Mouse (Mus musculus): ENCODE data around the gene Tnfrsf21. TPM values are rescaled to one million over a fixed set of nuclear protein-coding genes. Genes with fewer than 3 reads are reported as not detected.

Tnfrsf21 gene
- polyA plus RNA-seq, 1 experiment from 2014 or later = 23.6 TPM

DNA sequence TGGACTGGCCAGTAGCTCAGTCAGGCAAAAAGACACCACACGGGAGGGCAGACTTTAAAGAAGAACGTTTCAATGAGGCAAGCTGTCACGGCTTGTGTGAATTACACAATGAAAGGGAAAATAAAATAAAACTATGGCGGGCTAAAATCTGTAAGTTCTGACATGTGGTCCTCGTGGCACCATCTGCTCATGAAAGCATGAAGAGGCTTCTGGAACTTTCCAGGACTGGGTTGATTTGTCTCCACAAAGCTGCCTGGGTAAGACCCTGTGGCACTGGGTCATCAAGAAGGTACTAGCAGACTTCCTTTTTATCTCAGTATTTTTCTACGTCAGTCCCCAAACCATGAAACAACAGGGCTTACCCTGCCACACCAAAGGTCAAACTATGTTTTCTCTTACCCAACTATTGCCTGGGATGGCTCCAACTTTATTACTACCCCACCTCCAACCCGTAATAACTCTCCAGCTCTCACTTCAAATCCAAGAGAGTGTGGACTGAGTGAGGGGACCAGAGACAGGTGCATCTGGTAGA is 16.8 kb upstream of the Tnfrsf21 start:
- no peak overlapping the region for H3K4me2 ChIP-seq (replicated peaks)
- ATAC-seq (ENCODE audit: low FRiP score, low read depth) = no peak
- WGBS = 60% methylated on average over 7 of the region's 7 CpGs
- H3K27ac ChIP-seq = no peak overlapping the region
- no peaks in the 10 kb centered on the region for H3K4me1 ChIP-seq
- no peaks in the 10 kb centered on the region for H3K36me3 ChIP-seq
- H3K9me3 ChIP-seq = no peaks in the 10 kb centered on the region
- H3K9ac ChIP-seq = no peak overlapping the region
- H3K4me3 ChIP-seq = no peak overlapping the region
- no peaks in the 10 kb centered on the region for H3K27me3 ChIP-seq

DNA sequence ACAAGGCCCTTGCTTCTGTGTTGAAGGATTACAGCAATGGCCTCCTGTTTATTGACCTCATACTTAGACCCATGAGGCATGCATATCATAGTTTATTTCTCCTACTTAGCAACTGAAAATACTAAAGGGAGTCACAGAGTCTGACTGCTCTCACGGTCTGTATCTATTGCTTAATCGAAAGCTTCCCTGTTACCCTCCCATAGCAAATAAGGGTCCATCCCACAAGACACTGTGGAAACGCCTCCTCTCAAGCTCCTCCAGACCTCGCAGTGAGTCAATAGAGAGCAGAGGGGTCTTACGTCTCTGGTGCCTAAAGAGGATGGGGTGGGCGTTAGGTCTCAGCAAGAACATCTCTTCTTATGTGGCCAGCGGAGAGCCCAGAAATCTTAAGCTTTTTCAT is 15.8 kb upstream of the Tnfrsf21 start:
- Histone ChIP-seq H3K27me3 (no peaks in the 10 kb centered on the region), H3K36me3 (no peaks in the 10 kb centered on the region), H3K27ac (no peak overlapping the region), H3K9me3 (no peaks in the 10 kb centered on the region), H3K4me3 (no peak overlapping the region), H3K4me1 (no peaks in the 10 kb centered on the region), H3K4me2 (replicated peaks) (no peak overlapping the region), H3K9ac (no peak overlapping the region)
- WGBS = 90% methylated on average over 7 of the region's 7 CpGs
- ATAC-seq (ENCODE audit: low FRiP score, low read depth) = no peak

DNA sequence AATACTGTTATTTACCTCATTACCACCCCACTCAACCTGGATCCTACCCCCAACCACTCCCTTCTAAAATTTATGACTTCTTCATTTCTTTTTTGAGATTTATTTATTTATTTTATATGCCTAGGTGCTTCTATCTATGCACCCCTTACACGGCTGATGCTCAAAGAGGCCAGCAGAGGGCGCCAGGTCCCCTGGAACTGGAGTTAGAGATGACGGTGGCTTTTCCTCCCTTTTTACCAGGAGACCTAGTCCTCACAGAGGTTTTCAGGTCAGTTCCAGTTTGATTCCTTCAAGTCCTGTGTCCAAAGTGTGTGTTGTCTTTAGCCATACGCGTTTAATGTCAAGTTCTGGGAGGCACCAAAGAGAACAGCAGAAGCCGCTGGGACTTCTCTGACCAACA is 3.6 kb upstream of the Tnfrsf21 start:
- WGBS = 15% methylated on average over 6 of the region's 6 CpGs

DNA sequence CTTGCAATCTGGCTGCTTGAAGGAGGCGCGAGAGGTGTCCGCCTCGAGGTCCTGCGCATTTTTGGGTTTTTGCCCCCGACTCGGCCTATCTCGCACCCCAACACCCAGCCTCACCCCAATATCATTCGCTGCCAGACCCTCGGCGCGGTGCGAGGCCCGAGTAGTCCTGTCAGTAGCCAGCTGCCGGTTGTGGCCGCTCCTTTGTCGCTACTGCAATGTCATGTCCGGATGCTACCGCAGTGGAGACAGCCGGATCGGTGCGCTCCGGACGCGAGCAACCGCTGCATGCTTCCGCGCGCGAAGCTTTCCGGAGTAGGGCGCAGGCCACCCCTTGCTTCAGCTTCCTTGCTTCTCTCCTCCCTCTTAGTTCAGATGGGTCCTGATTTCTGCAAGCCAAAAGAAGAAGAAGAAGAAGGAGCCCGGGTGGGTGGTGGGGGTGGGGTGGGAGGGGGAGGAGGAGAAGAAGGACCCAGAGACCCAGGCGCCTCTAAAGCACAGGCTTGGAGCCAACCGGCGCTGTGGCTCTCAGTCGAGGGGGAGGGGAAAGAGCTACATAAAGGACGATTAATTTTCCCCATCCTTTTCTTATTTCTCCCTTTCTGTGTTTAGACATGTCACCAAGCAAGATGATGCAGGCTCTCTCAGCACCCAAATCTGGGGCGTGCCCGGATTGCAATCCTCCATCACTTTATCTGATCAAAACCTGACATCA is 1.1 kb downstream of the Tnfrsf21 start:
- peak overlapping the region; percentile 82 for H3K9ac ChIP-seq
- ATAC-seq (ENCODE audit: low FRiP score, low read depth) = peak; percentile 25; the same call in 1 of the 2 replicates
- peaks cover 8% of the 10 kb centered on the region; the same call in 1 of the 2 replicates for H3K27me3 ChIP-seq
- H3K27ac ChIP-seq = no peak overlapping the region
- H3K36me3 ChIP-seq = 0 out of 2 replicates have a peak, but pooled peaks cover 2% of the 10 kb centered on the region
- peak overlapping the region; percentile 67 for H3K4me3 ChIP-seq
- 1% methylated on average over 39 of the region's 40 CpGs for WGBS
- peaks cover 9% of the 10 kb centered on the region; the same call in 1 of the 2 replicates for H3K4me1 ChIP-seq
- H3K9me3 ChIP-seq = no peaks in the 10 kb centered on the region
- H3K4me2 ChIP-seq (replicated peaks) = peak overlapping the region; percentile 94

More for the DNA sequence above, 3.6 kb upstream of the Tnfrsf21 start:
- Histone ChIP-seq H3K36me3 (no peaks in the 10 kb centered on the region), H3K4me1 (peaks cover 5% of the 10 kb centered on the region; the same call in 1 of the 2 replicates), H3K4me3 (no peak overlapping the region), H3K9ac (no peak overlapping the region), H3K9me3 (no peaks in the 10 kb centered on the region), H3K27me3 (peaks cover 8% of the 10 kb centered on the region; the same call in 1 of the 2 replicates), H3K27ac (no peak overlapping the region), H3K4me2 (replicated peaks) (no peak overlapping the region)
- no peak for ATAC-seq (ENCODE audit: low FRiP score, low read depth)

DNA sequence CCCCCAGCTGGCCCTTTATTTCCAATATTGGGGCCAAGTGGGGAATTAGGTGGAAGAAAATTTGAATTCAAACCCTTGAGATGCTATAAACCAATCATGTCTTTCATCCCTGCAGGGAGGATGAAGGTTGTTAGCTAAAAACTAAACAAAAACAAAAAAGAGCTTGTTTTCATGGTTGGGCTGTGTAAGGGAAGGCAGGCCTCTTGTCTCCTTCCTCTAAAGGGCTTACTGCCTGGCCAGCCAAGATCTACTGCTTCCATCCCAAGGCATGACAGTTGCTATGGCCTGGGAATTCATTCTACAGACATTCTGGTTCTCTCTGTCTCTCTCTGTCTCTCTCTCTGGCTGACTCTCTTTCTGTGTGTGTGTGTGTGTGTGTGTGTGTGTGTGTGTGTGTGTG is 1.7 kb downstream of the Tnfrsf21 start:
- H3K9me3 ChIP-seq = no peaks in the 10 kb centered on the region

DNA sequence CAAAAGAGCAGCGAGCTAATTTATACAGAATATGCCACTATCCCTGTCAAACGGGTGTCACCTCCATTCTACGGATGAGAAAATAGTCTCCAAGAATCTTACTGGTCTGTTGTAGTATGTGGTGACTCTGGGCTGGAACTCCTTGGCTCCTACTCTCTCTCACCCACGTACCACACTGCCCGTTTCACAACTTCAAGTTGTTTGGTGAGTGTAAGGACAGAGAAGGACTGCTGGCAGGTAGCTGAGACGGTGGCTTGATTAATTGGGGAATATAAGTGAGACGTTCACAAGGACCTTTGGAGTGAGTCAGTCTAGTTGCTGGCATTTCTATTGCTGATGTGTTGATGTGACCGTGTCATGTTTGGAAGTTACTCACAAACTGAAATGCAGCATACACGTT is 3.3 kb downstream of the Tnfrsf21 start:
- H3K4me3 ChIP-seq = no peak overlapping the region
- peaks cover 3% of the 10 kb centered on the region; the same call in 1 of the 2 replicates for H3K27me3 ChIP-seq
- ATAC-seq (ENCODE audit: low FRiP score, low read depth) = no peak
- H3K4me2 ChIP-seq (replicated peaks) = no peak overlapping the region
- 91% methylated on average over 9 of the region's 9 CpGs for WGBS
- 0 out of 2 replicates have a peak, but pooled peaks cover 2% of the 10 kb centered on the region for H3K36me3 ChIP-seq
- no peaks in the 10 kb centered on the region for H3K9me3 ChIP-seq
- H3K4me1 ChIP-seq = peaks cover 9% of the 10 kb centered on the region; the same call in 1 of the 2 replicates
- H3K9ac ChIP-seq = no peak overlapping the region
- no peak overlapping the region for H3K27ac ChIP-seq

More for the DNA sequence above, 1.7 kb downstream of the Tnfrsf21 start:
- H3K4me2 ChIP-seq (replicated peaks) = peak overlapping the region; percentile 94
- peak overlapping the region; percentile 67 for H3K4me3 ChIP-seq
- H3K27me3 ChIP-seq = peaks cover 7% of the 10 kb centered on the region; the same call in 1 of the 2 replicates
- H3K9ac ChIP-seq = no peak overlapping the region
- H3K4me1 ChIP-seq = peaks cover 9% of the 10 kb centered on the region; the same call in 1 of the 2 replicates
- no peak overlapping the region for H3K27ac ChIP-seq
- ATAC-seq (ENCODE audit: low FRiP score, low read depth) = no peak
- 0 out of 2 replicates have a peak, but pooled peaks cover 2% of the 10 kb centered on the region for H3K36me3 ChIP-seq

DNA sequence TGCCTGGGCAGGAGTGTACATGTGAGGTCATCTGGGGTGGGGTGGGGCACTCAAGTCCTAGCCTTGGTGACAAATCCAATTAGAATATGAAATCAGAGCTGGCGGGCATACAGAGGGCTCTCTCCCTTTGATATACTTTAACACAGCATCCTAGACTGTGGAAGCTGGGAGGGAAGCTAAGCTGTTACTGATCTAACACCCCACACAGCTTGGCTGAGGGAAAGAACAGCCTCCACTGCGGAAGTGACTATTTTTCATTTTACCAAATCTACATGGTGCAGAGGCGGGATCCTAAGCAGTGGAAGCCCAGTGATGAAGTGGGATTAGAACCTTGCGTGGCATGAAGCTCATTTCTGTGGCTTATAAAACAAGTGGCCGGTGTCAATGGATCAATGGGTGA is 4.7 kb downstream of the Tnfrsf21 start:
- Histone ChIP-seq H3K27me3 (no peaks in the 10 kb centered on the region), H3K4me1 (peaks cover 6% of the 10 kb centered on the region; the same call in 1 of the 2 replicates), H3K36me3 (0 out of 2 replicates have a peak, but pooled peaks cover 2% of the 10 kb centered on the region), H3K4me3 (no peak overlapping the region), H3K4me2 (replicated peaks) (no peak overlapping the region), H3K9ac (no peak overlapping the region), H3K9me3 (no peaks in the 10 kb centered on the region), H3K27ac (no peak overlapping the region)
- whole genome bisulfite sequencing = 93% methylated on average over 5 of the region's 5 CpGs
- no peak for ATAC-seq (ENCODE audit: low FRiP score, low read depth)

DNA sequence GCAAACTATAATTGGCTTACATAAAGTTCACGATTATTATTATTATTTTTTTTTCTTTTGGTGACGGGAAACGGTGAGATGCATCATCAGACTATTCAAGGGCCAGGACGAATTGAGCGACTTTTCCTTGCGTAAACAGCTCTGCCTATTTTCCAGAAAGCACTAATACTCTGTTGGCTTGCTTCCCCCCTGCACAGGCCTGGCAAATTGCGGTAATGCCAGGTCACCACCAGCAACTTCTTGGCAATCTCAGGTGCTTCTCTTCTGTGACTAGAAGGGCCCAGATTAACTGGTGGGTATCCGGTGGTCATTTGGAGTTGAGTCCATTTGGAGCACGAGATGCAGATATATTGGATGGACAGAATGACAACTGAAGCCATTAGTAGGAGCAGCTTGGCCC is 5.7 kb downstream of the Tnfrsf21 start:
- Histone ChIP-seq H3K4me2 (replicated peaks) (no peak overlapping the region), H3K9ac (no peak overlapping the region)
- 92% methylated on average over 9 of the region's 9 CpGs for whole genome bisulfite sequencing

DNA sequence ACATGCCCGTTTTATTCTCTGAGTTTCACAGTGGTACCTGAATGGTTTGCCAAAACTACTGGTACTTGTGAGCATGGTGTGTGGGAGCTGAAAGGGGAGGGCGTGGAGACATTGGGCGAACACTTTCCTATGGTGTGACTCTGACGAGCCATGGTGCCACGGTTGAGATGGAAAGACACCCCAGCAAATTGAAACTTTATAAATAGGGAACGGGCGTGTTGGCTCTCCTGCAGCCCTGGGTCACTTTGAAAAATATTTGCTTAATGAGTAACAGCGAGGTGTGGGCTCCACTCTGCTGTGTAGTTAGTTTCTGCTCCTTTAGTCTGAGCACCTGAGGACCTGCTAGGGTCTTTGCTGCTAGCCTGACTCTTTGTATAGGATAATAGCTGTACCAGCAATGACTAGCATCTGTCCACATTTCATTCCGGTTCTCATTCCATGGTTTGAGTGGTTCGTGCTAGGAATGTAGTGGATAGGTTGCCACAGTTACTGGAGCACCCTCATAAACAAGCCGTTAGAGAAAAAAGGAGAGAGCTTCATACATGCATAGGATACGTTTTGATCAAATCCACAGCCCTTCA is 7.4 kb downstream of the Tnfrsf21 start:
- Histone ChIP-seq H3K9me3 (no peaks in the 10 kb centered on the region), H3K4me3 (no peak overlapping the region), H3K4me2 (replicated peaks) (no peak overlapping the region), H3K4me1 (0 out of 2 replicates have a peak, but pooled peaks cover 4% of the 10 kb centered on the region), H3K36me3 (0 out of 2 replicates have a peak, but pooled peaks cover 2% of the 10 kb centered on the region), H3K27ac (no peak overlapping the region), H3K27me3 (no peaks in the 10 kb centered on the region), H3K9ac (no peak overlapping the region)
- ATAC-seq (ENCODE audit: low FRiP score, low read depth) = no peak
- 81% methylated on average over 12 of the region's 12 CpGs for WGBS

More for the DNA sequence above, 5.7 kb downstream of the Tnfrsf21 start:
- 0 out of 2 replicates have a peak, but pooled peaks cover 2% of the 10 kb centered on the region for H3K36me3 ChIP-seq
- no peaks in the 10 kb centered on the region for H3K9me3 ChIP-seq
- H3K27ac ChIP-seq = no peak overlapping the region
- H3K4me1 ChIP-seq = peaks cover 5% of the 10 kb centered on the region; the same call in 1 of the 2 replicates
- ATAC-seq (ENCODE audit: low FRiP score, low read depth) = no peak
- H3K27me3 ChIP-seq = no peaks in the 10 kb centered on the region
- H3K4me3 ChIP-seq = no peak overlapping the region

DNA sequence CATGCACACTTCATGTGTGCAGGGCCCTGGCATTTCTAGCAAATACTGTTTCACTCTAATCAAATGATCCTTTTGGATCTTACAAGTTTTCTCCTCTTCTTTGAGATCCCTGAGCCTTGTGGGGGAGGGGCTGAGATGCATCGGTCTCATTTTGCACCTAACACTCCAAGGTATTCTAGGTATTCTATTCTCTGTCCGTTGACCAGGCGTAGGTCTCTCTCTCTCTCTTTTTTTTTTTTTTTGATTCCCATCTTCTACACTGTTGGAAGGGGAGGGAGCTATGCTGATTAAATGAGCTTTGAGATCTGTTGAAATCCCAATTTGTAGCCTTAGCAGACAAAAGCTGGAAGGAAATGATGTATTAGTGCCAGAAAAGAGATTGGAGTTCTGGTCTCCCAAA is 8.2 kb downstream of the Tnfrsf21 start:
- no peak overlapping the region for H3K4me2 ChIP-seq (replicated peaks)
- 92% methylated on average over 3 of the region's 3 CpGs for WGBS
- no peak for ATAC-seq (ENCODE audit: low FRiP score, low read depth)
- H3K4me1 ChIP-seq = 0 out of 2 replicates have a peak, but pooled peaks cover 4% of the 10 kb centered on the region
- no peak overlapping the region for H3K9ac ChIP-seq
- no peak overlapping the region for H3K27ac ChIP-seq
- H3K4me3 ChIP-seq = no peak overlapping the region
- no peaks in the 10 kb centered on the region for H3K9me3 ChIP-seq
- H3K27me3 ChIP-seq = no peaks in the 10 kb centered on the region
- 0 out of 2 replicates have a peak, but pooled peaks cover 2% of the 10 kb centered on the region for H3K36me3 ChIP-seq

DNA sequence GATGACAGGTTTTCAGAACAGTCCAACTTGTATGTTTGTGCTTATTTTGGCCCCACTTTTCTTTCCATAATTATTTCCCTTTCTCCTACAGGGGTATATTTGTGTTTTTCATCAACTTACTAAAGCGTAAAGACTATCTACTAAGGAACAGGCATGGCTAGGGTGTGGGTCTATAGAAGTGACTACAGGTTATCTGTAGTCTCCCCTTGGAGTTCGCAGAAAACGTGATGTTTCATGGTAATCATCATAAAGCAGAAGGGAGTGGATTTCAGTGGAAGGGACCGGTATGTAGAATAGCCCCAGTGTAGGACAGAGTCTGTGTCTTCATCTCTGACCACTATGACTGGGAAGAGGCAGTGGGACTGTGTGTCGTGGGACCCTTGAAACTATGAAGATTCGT is 8.7 kb downstream of the Tnfrsf21 start:
- H3K36me3 ChIP-seq = 0 out of 2 replicates have a peak, but pooled peaks cover 2% of the 10 kb centered on the region
- no peak overlapping the region for H3K4me2 ChIP-seq (replicated peaks)
- 94% methylated on average over 6 of the region's 6 CpGs for WGBS
- no peak for ATAC-seq (ENCODE audit: low FRiP score, low read depth)
- no peak overlapping the region for H3K4me3 ChIP-seq
- H3K27me3 ChIP-seq = no peaks in the 10 kb centered on the region
- H3K4me1 ChIP-seq = 0 out of 2 replicates have a peak, but pooled peaks cover 4% of the 10 kb centered on the region
- no peak overlapping the region for H3K27ac ChIP-seq
- no peaks in the 10 kb centered on the region for H3K9me3 ChIP-seq
- H3K9ac ChIP-seq = no peak overlapping the region

Data from limb, embryonic 13.5 days (tissue).